Mouse (Mus musculus): ENCODE data around the gene Catsperd.

DNA sequence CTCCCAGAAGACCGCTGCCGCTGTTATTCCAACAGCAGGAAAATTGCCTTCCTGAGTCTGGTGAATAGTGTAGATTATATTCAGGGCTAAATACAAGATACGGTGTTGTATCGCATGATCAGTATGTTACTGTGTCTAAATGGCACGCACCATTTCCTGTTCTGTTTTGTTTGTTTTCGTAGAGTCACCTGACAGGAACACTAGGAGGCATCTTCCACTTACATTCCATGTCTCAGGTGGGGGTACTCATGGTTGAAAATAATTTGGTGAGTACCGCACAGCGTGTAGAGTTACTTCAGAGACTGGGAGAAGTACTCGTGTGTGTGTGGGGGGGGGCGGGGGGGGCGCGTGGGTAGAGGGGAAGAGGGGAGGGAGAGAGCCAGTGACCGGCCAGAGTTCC, 19.6 kb downstream of the Catsperd start:
- TF ChIP-seq EP300 (IDR thresholded peaks at IDR 0.05; ENCODE audit: low read depth) (no peak), CTCF (IDR thresholded peaks at IDR 0.05; ENCODE audit: low read depth) (no peak)
